8 mouse cellular contexts compared by ENCODE assay signal in genomic region chr6:124662477-124663423, GRCm38 (mm10). TPM values are rescaled to one million over a fixed set of nuclear protein-coding genes. Genes with fewer than 3 reads are reported as not detected.
A peak's percentile ranks its signal among the peaks of the same experiment; 100 is the strongest.
DNase-seq lines count a peak whose midpoint lies in the region; ATAC-seq and TF ChIP-seq lines count a peak whose summit lies in the region.

Gene Lpcat3 (plus strand): TSS chr6:124663027.

- H3K36me3 ChIP-seq in kidney, embryonic 14.5 days (ENCODE audit: control insufficient read depth, insufficient read depth, low read length), result no peaks in the 10 kb centered on the region
- no peaks in the 10 kb centered on the region for H3K36me3 ChIP-seq in limb, embryonic 15.5 days

- no peaks in the 10 kb centered on the region for H3K9me3 ChIP-seq in kidney, embryonic 14.5 days (ENCODE audit: control insufficient read depth, low read length)
- H3K9me3 ChIP-seq in limb, embryonic 15.5 days, result 0 out of 2 replicates have a peak, but pooled peaks cover 3% of the 10 kb centered on the region

- peak within 1 kb of the TSS; percentile 76 for H3K4me3 ChIP-seq in bone marrow macrophage, adult 2 months (ENCODE audit: insufficient read depth, low read length)
- H3K4me3 ChIP-seq in embryonic fibroblast, embryonic 13.5 days (ENCODE audit: insufficient read depth, low read length), result peak within 1 kb of the TSS; percentile 83
- peak within 1 kb of the TSS; percentile 72 for H3K4me3 ChIP-seq in kidney, embryonic 14.5 days (ENCODE audit: low read length)
- H3K4me3 ChIP-seq in limb, embryonic 15.5 days, result peak within 1 kb of the TSS; percentile 68

- H3K4me2 ChIP-seq in kidney, embryonic 14.5 days (replicated peaks; ENCODE audit: low read depth, low read length), result peak within 1 kb of the TSS; percentile 79
- H3K4me2 ChIP-seq in limb, embryonic 15.5 days, result peak within 1 kb of the TSS; percentile 72

- peak; percentile 100 for DNase-seq in A20 (ENCODE audit: low read depth, low spot score)
- DNase-seq in heart, adult 9 months (ENCODE audit: low spot score in 2 of 2), result peak; percentile 97 to 98
- DNase-seq in monocyte, adult 2 months (ENCODE audit: low read depth in 1 of 2, low spot score in 2 of 2), result peak; percentile 92 to 97
- DNase-seq in spleen, postnatal 36 days (ENCODE audit: low spot score in 2 of 2), result peak; percentile 100

- peak within 1 kb of the TSS; percentile 62 for H3K9ac ChIP-seq in kidney, embryonic 14.5 days (ENCODE audit: low read depth, low read length)
- peak within 1 kb of the TSS; percentile 58 for H3K9ac ChIP-seq in limb, embryonic 15.5 days

- TF ChIP-seq POLR2A in bone marrow macrophage, adult 2 months (IDR thresholded peaks at IDR 0.05; ENCODE audit: borderline replicate concordance, low read depth, low read length), result no peak
- TF ChIP-seq POLR2A in embryonic fibroblast, embryonic 13.5 days (IDR thresholded peaks at IDR 0.05; ENCODE audit: low read depth, low read length), result peak; percentile 43

- peaks cover 15% of the 10 kb centered on the region for H3K4me1 ChIP-seq in bone marrow macrophage, adult 2 months (ENCODE audit: control insufficient read depth, insufficient read depth, low read length)
- peaks cover 4% of the 10 kb centered on the region; the same call in 1 of the 2 replicates for H3K4me1 ChIP-seq in embryonic fibroblast, embryonic 13.5 days (ENCODE audit: control insufficient read depth, insufficient read depth, low read length)
- peaks cover 4% of the 10 kb centered on the region; the same call in 1 of the 2 replicates for H3K4me1 ChIP-seq in kidney, embryonic 14.5 days (ENCODE audit: control insufficient read depth, insufficient read depth, low read length)
- peaks cover 12% of the 10 kb centered on the region; the same call in 1 of the 2 replicates for H3K4me1 ChIP-seq in limb, embryonic 15.5 days

- ATAC-seq in kidney, embryonic 14.5 days (ENCODE audit: low FRiP score, low TSS enrichment), result peak; percentile 98
- ATAC-seq in limb, embryonic 15.5 days (ENCODE audit: insufficient number of reproducible peaks, low FRiP score, low TSS enrichment, low read depth), result peak; percentile 98

- H3K27me3 ChIP-seq in kidney, embryonic 14.5 days (ENCODE audit: control insufficient read depth, insufficient read depth, low read length), result no peaks in the 10 kb centered on the region
- no peaks in the 10 kb centered on the region for H3K27me3 ChIP-seq in limb, embryonic 15.5 days

- H3K27ac ChIP-seq in bone marrow macrophage, adult 2 months (ENCODE audit: insufficient read depth, low read depth, low read length), result peak within 1 kb of the TSS; percentile 85
- peak within 1 kb of the TSS; percentile 11; the same call in 1 of the 2 replicates for H3K27ac ChIP-seq in embryonic fibroblast, embryonic 13.5 days (ENCODE audit: insufficient read depth, low read length)
- H3K27ac ChIP-seq in kidney, embryonic 14.5 days (ENCODE audit: low read depth, low read length), result peak within 1 kb of the TSS; percentile 67
- peak within 1 kb of the TSS; percentile 83 for H3K27ac ChIP-seq in limb, embryonic 15.5 days

- peak; percentile 99 for TF ChIP-seq CTCF in bone marrow macrophage, adult 2 months (IDR thresholded peaks at IDR 0.05; ENCODE audit: low read depth, low read length)
- TF ChIP-seq CTCF in embryonic fibroblast, embryonic 13.5 days (IDR thresholded peaks at IDR 0.05; ENCODE audit: borderline replicate concordance, insufficient read depth, low read length), result peak; percentile 36

- WGBS in kidney, embryonic 14.5 days, result under 1% methylated on average over 58 of the region's 87 CpGs
- WGBS in limb, embryonic 15.5 days, result under 1% methylated on average over 79 of the region's 87 CpGs

RNA-seq across cellular contexts. Expression of gene Lpcat3, which starts in this region (rescaled TPM):
- 57.4 and 70.0 TPM in 2 replicates for polyA plus RNA-seq in bone marrow macrophage, adult 2 months (2012; ENCODE audit: insufficient read depth, insufficient read length, missing spikeins)
- polyA plus RNA-seq in embryonic fibroblast, embryonic 13.5 days (2011; ENCODE audit: insufficient read length, low read depth, missing spikeins), result 51.4 and 67.0 TPM in 2 replicates
- polyA plus RNA-seq in kidney, embryonic 14.5 days (2014; fragmentation: Nextera tagmentation; extraction: Ambion mirVana), result 51.2 and 67.3 TPM in 2 replicates
- polyA plus RNA-seq in limb, embryonic 15.5 days (2015; fragmentation: Nextera tagmentation; extraction: Ambion mirVana), result 46.1 and 55.0 TPM in 2 replicates

Comparison
In these comparisons a context has a peak if more than half of its experiments do, and no peak if none do; other contexts are left out.
1. Peak in every context shown above with its lines: DNase-seq, ATAC-seq, H3K4me3 ChIP-seq and H3K27ac ChIP-seq.
2. H3K27ac ChIP-seq: peak in every context shown above with its lines; median percentile 85 in bone marrow macrophage, adult 2 months; 83 in limb, embryonic 15.5 days; 67 in kidney, embryonic 14.5 days; 11 in embryonic fibroblast, embryonic 13.5 days.